Mouse (Mus musculus) bone marrow, adult 2 months (tissue): ENCODE measurements at regions not wholly inside any gene's neighbourhood (a gene's known extent, or its start where the extent isn't known, plus 50 kb on each side); places are given as distances from the start of the nearest gene placed in this dataset.

ENCODE experiments used
- CTCF ChIP-seq: fragments of 200-500 bp; IDR thresholded peaks from 2 replicates; pipeline ENCODE4 v1.5.1; 2011; ENCODE audit warnings: low read length, control low read depth; ENCODE audit not compliant: control insufficient read depth, insufficient read depth
- POLR2A ChIP-seq: fragments of 200-500 bp; IDR thresholded peaks from 2 replicates; pipeline ENCODE4 v1.6.1; 2011; ENCODE audit warnings: low read depth, mild to moderate bottlenecking, control low read depth, low read length, borderline replicate concordance; ENCODE audit not compliant: control insufficient read depth

- TF ChIP-seq CTCF (no peak), POLR2A (no peak)
These were observed 967.2 kb downstream of the 4930447A16Rik start for GRCm38 (mm10) chr15:38392441-38393149.
